Mouse (Mus musculus) CD4-positive naive resting alpha-beta T cell, adult 76 days (primary cell): ENCODE measurements around the gene Gm10097. TPM values are rescaled to one million over a fixed set of nuclear protein-coding genes. Genes with fewer than 3 reads are reported as not detected.

Source experiments
- total RNA-seq: library from RNA; stranded (reverse); gene quantifications from one replicate; pipeline ENCODE4 v1.2.4, GENCODE M21; 2023

The Gm10097 gene
- total RNA-seq = not detected

DNA sequence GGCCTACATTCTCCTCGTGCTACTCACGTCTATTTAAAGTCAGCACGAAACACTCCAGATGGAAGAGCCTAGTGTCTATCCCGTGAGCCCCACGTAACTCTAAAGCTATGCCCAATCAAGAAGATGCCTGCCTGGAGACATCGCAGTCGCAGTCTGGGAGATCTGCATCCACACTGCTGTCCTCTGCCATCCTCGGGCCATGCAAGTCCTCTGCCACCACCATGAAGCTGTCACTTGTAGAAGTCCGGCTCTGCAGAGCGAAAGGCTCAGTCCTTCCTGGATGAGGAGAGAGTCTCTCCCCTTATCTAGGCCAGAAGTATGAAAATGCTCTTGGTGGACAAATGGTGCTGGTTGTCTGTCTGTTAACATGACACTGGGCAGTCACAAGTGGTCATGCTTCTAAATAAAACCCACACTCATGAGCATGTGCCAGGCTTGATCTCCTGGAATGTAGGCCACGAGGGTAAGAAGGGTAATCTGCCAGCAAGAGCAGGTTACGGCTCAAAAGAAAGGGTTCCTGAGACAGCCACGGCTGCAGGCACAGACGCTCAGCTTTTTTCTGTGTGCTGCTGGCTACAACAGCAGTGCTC, at the start of gene Gm10097:
Gm10097 (plus strand) TSS at position 517 of the 590 bp plus-strand sequence.

